In genomic region chr1:171231844-171232243, GRCm38 (mm10) we compare ENCODE assay signal across 23 mouse cellular contexts. TPM values are rescaled to one million over a fixed set of nuclear protein-coding genes. Genes with fewer than 3 reads are reported as not detected.
DNase-seq lines count a peak whose midpoint lies in the region; ATAC-seq and TF ChIP-seq lines count a peak whose summit lies in the region.
"Had no signal": no experiment of that assay in that cellular context is flagged by ENCODE, and none has a peak within 500 bp of the region (broad histone marks: within the 10 kb centered on the region; RNA-seq: fewer than 3 reads in every experiment).

No protein-coding gene starts in this region.

- DNase-seq in liver, adult 2 months (ENCODE audit: extremely low read depth, low read depth, low spot score): no peak
- DNase-seq in liver: no peak
- DNase-seq in layer of hippocampus, postnatal 25 days (ENCODE audit: extremely low spot score in 1 of 2, low spot score in 1 of 2): no peak
- DNase-seq in forebrain, embryonic 10.5 days (ENCODE audit: extremely low spot score, low spot score): no peak
- no peak for DNase-seq in spleen, postnatal 4 days (ENCODE audit: low spot score in 2 of 2)
- DNase-seq: cerebellum, adult 18-20 months; kidney, adult 18-20 months; kidney, postnatal 36 days; layer of hippocampus, postnatal 36 days; left cerebral cortex, postnatal 4 days; midbrain, embryonic 14.5 days; right cerebral cortex, postnatal 14 days; thymus, postnatal 14 days had no signal

- H3K4me3 ChIP-seq in liver, adult 2 months (ENCODE audit: insufficient read depth, low read depth, low read length): no peak overlapping the region
- peak overlapping the region; percentile 69 for H3K4me3 ChIP-seq in bone marrow, adult 2 months (replicated peaks; ENCODE audit: control insufficient read depth, low read depth, low read length)
- H3K4me3 ChIP-seq in liver, embryonic 12.5 days: 0 out of 2 replicates have a peak overlapping the region, but pooled peaks have one; percentile 5
- H3K4me3 ChIP-seq in forebrain, embryonic 10.5 days: no peak overlapping the region
- H3K4me3 ChIP-seq: forebrain, embryonic 12.5 days; lung, embryonic 15.5 days; stomach, embryonic 15.5 days had no signal

- H3K27ac ChIP-seq in liver, adult 2 months (replicated peaks; ENCODE audit: insufficient read depth, low read depth, low read length): peak overlapping the region; percentile 98
- peak overlapping the region; percentile 65; the same call in 1 of the 2 replicates for H3K27ac ChIP-seq in bone marrow, adult 2 months (ENCODE audit: control insufficient read depth, insufficient read depth, low read depth, low read length, poor library complexity)
- H3K27ac ChIP-seq in liver, embryonic 12.5 days: 0 out of 2 replicates have a peak overlapping the region, but pooled peaks have one; percentile 41
- no peak overlapping the region for H3K27ac ChIP-seq in forebrain, embryonic 10.5 days
- H3K27ac ChIP-seq: forebrain, embryonic 12.5 days; hindbrain, embryonic 14.5 days; lung, embryonic 15.5 days; stomach, embryonic 15.5 days had no signal

- no peaks in the 10 kb centered on the region for H3K9me3 ChIP-seq in liver, embryonic 12.5 days (replicated peaks)
- no peaks in the 10 kb centered on the region for H3K9me3 ChIP-seq in forebrain, embryonic 10.5 days
- H3K9me3 ChIP-seq: forebrain, embryonic 12.5 days; lung, embryonic 15.5 days; stomach, embryonic 15.5 days had no signal

- H3K79me2 ChIP-seq in liver, adult 2 months (ENCODE audit: control insufficient read depth, insufficient read depth, low read length): no peaks in the 10 kb centered on the region

- H3K4me2 ChIP-seq in liver, embryonic 12.5 days: peak overlapping the region; percentile 35
- H3K4me2 ChIP-seq: forebrain, embryonic 12.5 days; hindbrain, embryonic 14.5 days; lung, embryonic 15.5 days; stomach, embryonic 15.5 days had no signal

- TF ChIP-seq CTCF in liver, adult 2 months (IDR thresholded peaks at IDR 0.05; ENCODE audit: low read depth, low read length): no peak
- no peak for TF ChIP-seq CTCF in bone marrow, adult 2 months (IDR thresholded peaks at IDR 0.05; ENCODE audit: control insufficient read depth, insufficient read depth, low read length)

- H3K4me1 ChIP-seq in liver, adult 2 months (ENCODE audit: control insufficient read depth, insufficient read depth, low read length): peaks cover 24% of the 10 kb centered on the region
- H3K4me1 ChIP-seq in bone marrow, adult 2 months (ENCODE audit: control insufficient read depth, insufficient read depth, low read length): peaks cover 2% of the 10 kb centered on the region; the same call in 1 of the 2 replicates
- H3K4me1 ChIP-seq in liver, embryonic 12.5 days: peaks cover 54% of the 10 kb centered on the region
- H3K4me1 ChIP-seq in forebrain, embryonic 10.5 days: peaks cover 26% of the 10 kb centered on the region
- H3K4me1 ChIP-seq: lung, embryonic 15.5 days; stomach, embryonic 15.5 days had no signal

- no peak for TF ChIP-seq POLR2A in liver, adult 2 months (IDR thresholded peaks at IDR 0.05; ENCODE audit: extremely low read depth, insufficient read depth, low read length)
- 0 out of 2 replicates have a peak, but pooled peaks have one; percentile 9 for TF ChIP-seq POLR2A in bone marrow, adult 2 months (IDR thresholded peaks at IDR 0.05; ENCODE audit: borderline replicate concordance, control insufficient read depth, low read depth, low read length)

- peaks cover 18% of the 10 kb centered on the region for H3K36me3 ChIP-seq in liver, adult 2 months (ENCODE audit: control insufficient read depth, insufficient read depth, low read length)
- H3K36me3 ChIP-seq in liver, embryonic 12.5 days: peaks cover 34% of the 10 kb centered on the region
- H3K36me3 ChIP-seq in forebrain, embryonic 10.5 days (replicated peaks): peaks cover 39% of the 10 kb centered on the region

- H3K27me3 ChIP-seq in liver, adult 2 months (ENCODE audit: control insufficient read depth, insufficient read depth, low read length): no peaks in the 10 kb centered on the region
- H3K27me3 ChIP-seq in liver, embryonic 12.5 days (replicated peaks): no peaks in the 10 kb centered on the region
- no peaks in the 10 kb centered on the region for H3K27me3 ChIP-seq in forebrain, embryonic 10.5 days (ENCODE audit: poor library complexity, severe bottlenecking)
- H3K27me3 ChIP-seq: forebrain, embryonic 12.5 days; lung, embryonic 15.5 days; stomach, embryonic 15.5 days had no signal

- WGBS in liver, adult 2 months: 68% methylated on average over 4 of the region's 4 CpGs
- WGBS in bone marrow, adult 2 months: 2% methylated on average over 4 of the region's 4 CpGs
- 25% methylated on average over 4 of the region's 4 CpGs for WGBS in liver, embryonic 12.5 days (ENCODE audit: insufficient replicate concordance)
- 69% methylated on average over 4 of the region's 4 CpGs for WGBS in forebrain, embryonic 10.5 days

- no peak overlapping the region for H3K9ac ChIP-seq in liver, adult 2 months (ENCODE audit: low read depth, low read length)
- no peak overlapping the region for H3K9ac ChIP-seq in liver, embryonic 12.5 days
- H3K9ac ChIP-seq: forebrain, embryonic 12.5 days; hindbrain, embryonic 14.5 days; lung, embryonic 15.5 days; stomach, embryonic 15.5 days had no signal

- ATAC-seq in liver, embryonic 12.5 days: no peak
- ATAC-seq in monocyte, adult 5-6 weeks (replicated peaks; ENCODE audit: insufficient number of reproducible peaks, low FRiP score, low TSS enrichment, poor library complexity, severe bottlenecking): peak; percentile 55
- ATAC-seq: activated CD4-positive, CD25-positive, alpha-beta regulatory T cell, adult 4 months; CD4-positive, CD25-positive, alpha-beta regulatory T cell, adult 4 months had no signal

RNA-seq across cellular contexts. Expression of gene Fcer1g, which starts 2.3 kb away (rescaled TPM):
- total RNA-seq in liver, adult 2 months (2014; rRNA removed): 6.4 and 12.4 TPM in 2 replicates
- 21.3 and 50.7 TPM in 2 replicates for polyA plus RNA-seq in liver, adult 2 months (2012; rRNA removed)
- 102 and 317 TPM in 2 replicates for polyA plus RNA-seq in bone marrow, adult 2 months (2011; ENCODE audit: insufficient read depth, insufficient read length, low replicate concordance, missing spikeins)
- polyA plus RNA-seq in liver, embryonic 12.5 days (2016; fragmentation: Nextera tagmentation; extraction: Ambion mirVana): 55.8 and 60.7 TPM in 2 replicates
- total RNA-seq in monocyte, adult 5-6 weeks (2017): 875 to 1,050 TPM (median 955 TPM) in 3 replicates
- total RNA-seq in layer of hippocampus, postnatal 25 days (2021): 10 to 100 TPM; 13.1 to 15.8 TPM
- 12.0 and 12.1 TPM in 2 replicates for polyA plus RNA-seq in forebrain, embryonic 10.5 days (2016; fragmentation: Nextera tagmentation; extraction: Ambion mirVana)

RNA-seq across cellular contexts. Expression of gene Apoa2, which starts 7.0 kb away (rescaled TPM):
- 15,245 and 18,176 TPM in 2 replicates for total RNA-seq in liver, adult 2 months (2014; rRNA removed)
- 28,168 and 29,095 TPM in 2 replicates for polyA plus RNA-seq in liver, adult 2 months (2012; rRNA removed)
- polyA plus RNA-seq in bone marrow, adult 2 months (2011; ENCODE audit: insufficient read depth, insufficient read length, low replicate concordance, missing spikeins): 66.3 and 203 TPM in 2 replicates
- polyA plus RNA-seq in liver, embryonic 12.5 days (2016; fragmentation: Nextera tagmentation; extraction: Ambion mirVana): 2,516 and 2,642 TPM in 2 replicates
- not detected in 3 replicates for total RNA-seq in monocyte, adult 5-6 weeks (2017)
- 1 to 10 TPM; 1.9 to 2.3 TPM for total RNA-seq in layer of hippocampus, postnatal 25 days (2021)
- 2.9 and 4.2 TPM in 2 replicates for polyA plus RNA-seq in forebrain, embryonic 10.5 days (2016; fragmentation: Nextera tagmentation; extraction: Ambion mirVana)
- polyA plus RNA-seq: activated CD4-positive, CD25-positive, alpha-beta regulatory T cell, adult 4 months had no signal

RNA-seq across cellular contexts. Expression of gene Tomm40l, which starts 9.5 kb away (rescaled TPM):
- total RNA-seq in liver, adult 2 months (2014; rRNA removed): 5.5 and 10.7 TPM in 2 replicates
- 6.7 and 9.7 TPM in 2 replicates for polyA plus RNA-seq in liver, adult 2 months (2012; rRNA removed)
- 10.8 and 20.1 TPM in 2 replicates for polyA plus RNA-seq in bone marrow, adult 2 months (2011; ENCODE audit: insufficient read depth, insufficient read length, low replicate concordance, missing spikeins)
- polyA plus RNA-seq in liver, embryonic 12.5 days (2016; fragmentation: Nextera tagmentation; extraction: Ambion mirVana): 20.7 and 21.9 TPM in 2 replicates
- total RNA-seq in monocyte, adult 5-6 weeks (2017): 5.0 to 10.2 TPM (median 9.3 TPM) in 3 replicates
- 10 to 100 TPM; 81.4 to 85.9 TPM for total RNA-seq in layer of hippocampus, postnatal 25 days (2021)
- polyA plus RNA-seq in forebrain, embryonic 10.5 days (2016; fragmentation: Nextera tagmentation; extraction: Ambion mirVana): 31.0 and 37.2 TPM in 2 replicates

RNA-seq across cellular contexts. Expression of gene Nr1i3, which starts 18.1 kb away (rescaled TPM):
- total RNA-seq in liver, adult 2 months (2014; rRNA removed): 178 and 264 TPM in 2 replicates
- 215 and 229 TPM in 2 replicates for polyA plus RNA-seq in liver, adult 2 months (2012; rRNA removed)
- 0.80 and 1.0 TPM in 2 replicates for polyA plus RNA-seq in bone marrow, adult 2 months (2011; ENCODE audit: insufficient read depth, insufficient read length, low replicate concordance, missing spikeins)
- 0.23 and 0.36 TPM in 2 replicates for polyA plus RNA-seq in liver, embryonic 12.5 days (2016; fragmentation: Nextera tagmentation; extraction: Ambion mirVana)
- total RNA-seq in monocyte, adult 5-6 weeks (2017): 0.19 to 0.86 TPM in 2 of 3 replicates, not detected in the other
- total RNA-seq in layer of hippocampus, postnatal 25 days (2021): under 1 TPM; 0.12 to 0.15 TPM
- polyA plus RNA-seq in forebrain, embryonic 10.5 days (2016; fragmentation: Nextera tagmentation; extraction: Ambion mirVana): 0.12 and 0.24 TPM in 2 replicates
- total RNA-seq: left cerebral cortex, postnatal 4 days had no signal
- polyA plus RNA-seq: neural tube, embryonic 11.5 days had no signal

RNA-seq across cellular contexts. Expression of gene Adamts4, which starts 18.4 kb away (rescaled TPM):
- total RNA-seq in liver, adult 2 months (2014; rRNA removed): 0.09 and 0.13 TPM in 2 replicates
- 0.15 and 0.37 TPM in 2 replicates for polyA plus RNA-seq in liver, adult 2 months (2012; rRNA removed)
- 0.25 TPM in 1 of 2 replicates, not detected in the other for polyA plus RNA-seq in bone marrow, adult 2 months (2011; ENCODE audit: insufficient read depth, insufficient read length, low replicate concordance, missing spikeins)
- 0.61 and 0.72 TPM in 2 replicates for polyA plus RNA-seq in liver, embryonic 12.5 days (2016; fragmentation: Nextera tagmentation; extraction: Ambion mirVana)
- total RNA-seq in monocyte, adult 5-6 weeks (2017): not detected in 3 replicates
- 10 to 100 TPM; 23.5 to 26.1 TPM for total RNA-seq in layer of hippocampus, postnatal 25 days (2021)
- polyA plus RNA-seq in forebrain, embryonic 10.5 days (2016; fragmentation: Nextera tagmentation; extraction: Ambion mirVana): 9.3 and 10.8 TPM in 2 replicates

Comparison
In these comparisons a context has a peak if more than half of its experiments do, and no peak if none do; other contexts are left out.
1. H3K4me3 ChIP-seq: peak in bone marrow, adult 2 months (single experiment) and liver, embryonic 12.5 days (single experiment); none in liver, adult 2 months (single experiment) and forebrain, embryonic 10.5 days (single experiment).
2. RNA of gene Apoa2, which starts 7.0 kb away (polyA plus RNA-seq): 28,168 to 29,095 TPM in liver, adult 2 months, 2,516 to 2,642 TPM in liver, embryonic 12.5 days and 66.3 to 203 TPM in bone marrow, adult 2 months; 2.9 to 4.2 TPM in forebrain, embryonic 10.5 days; every median in the first group is over 10 times any median in the second.